Mouse (Mus musculus): ENCODE results near the gene Ccdc12.

Gene Ccdc12

GRCm38 (mm10) chr9:110649775-110650174 lies 6.5 kb upstream of the Ccdc12 start:
- DNase-seq: no peak

- DNase-seq: peak; percentile 39
These were observed 4.2 kb upstream of the Ccdc12 start for GRCm38 (mm10) chr9:110651931-110652722.

- no peak for DNase-seq
These were observed 3.2 kb upstream of the Ccdc12 start for GRCm38 (mm10) chr9:110652963-110653654.

GRCm38 (mm10) chr9:110653655-110654461 lies 2.4 kb upstream of the Ccdc12 start, which contains the start of gene Nbeal2:
Gene Nbeal2, minus strand, starts transcription at chr9:110654161.
- peak; percentile 93 for DNase-seq

GRCm38 (mm10) chr9:110654726-110655650 lies 1.3 kb upstream of the Ccdc12 start:
- DNase-seq: no peak

- DNase-seq: no peak
These were observed 674 bp upstream of the Ccdc12 start for GRCm38 (mm10) chr9:110655651-110656007.

- DNase-seq: no peak
These were observed 1.3 kb downstream of the Ccdc12 start for GRCm38 (mm10) chr9:110657474-110658078.

GRCm38 (mm10) chr9:110659521-110659920 lies 3.2 kb downstream of the Ccdc12 start:
- no peak for DNase-seq

- no peak for DNase-seq
These were observed 3.9 kb downstream of the Ccdc12 start for GRCm38 (mm10) chr9:110660208-110660607.

GRCm38 (mm10) chr9:110660856-110661612 lies 4.7 kb downstream of the Ccdc12 start:
- DNase-seq: no peak

- no peak for DNase-seq
These were observed 6.5 kb downstream of the Ccdc12 start for GRCm38 (mm10) chr9:110662844-110663243.

- peak; percentile 50 for DNase-seq
These were observed 9.6 kb downstream of the Ccdc12 start for GRCm38 (mm10) chr9:110665912-110666311.

GRCm38 (mm10) chr9:110666374-110666773 lies 10.1 kb downstream of the Ccdc12 start:
- DNase-seq: no peak

GRCm38 (mm10) chr9:110667219-110667836 lies 11.0 kb downstream of the Ccdc12 start:
- no peak for DNase-seq

- DNase-seq: no peak
These were observed 12.4 kb downstream of the Ccdc12 start for GRCm38 (mm10) chr9:110668601-110669293.

GRCm38 (mm10) chr9:110669785-110670184 lies 13.5 kb downstream of the Ccdc12 start:
- no peak for DNase-seq

- DNase-seq: peak; percentile 56
These were observed 16.3 kb downstream of the Ccdc12 start for GRCm38 (mm10) chr9:110672462-110673106.

- no peak for DNase-seq
These were observed 16.9 kb downstream of the Ccdc12 start for GRCm38 (mm10) chr9:110673107-110673752.

- DNase-seq: no peak
These were observed 20.2 kb downstream of the Ccdc12 start for GRCm38 (mm10) chr9:110676492-110676911.

All from embryo, embryonic 11 days (tissue).